Mouse (Mus musculus) liver (tissue): ENCODE results near the gene Ccdc155.
A peak's percentile ranks its signal among the peaks of the same experiment; 100 is the strongest.

Source experiments
- DNase-seq: peaks from one replicate; pipeline ENCODE4 v3.0.0-alpha.2; 2020; ENCODE audit warnings: mixed read lengths

Ccdc155 gene

GRCm38 (mm10) chr7:45139904-45140723 is 64.6 kb downstream of the Ccdc155 start:
- DNase-seq, result no peak

- no peak for DNase-seq
Observed at GRCm38 (mm10) chr7:45138403-45138802, 66.3 kb downstream of the Ccdc155 start.

GRCm38 (mm10) chr7:45137171-45138006 is 67.3 kb downstream of the Ccdc155 start:
- DNase-seq, result peak; percentile 60

GRCm38 (mm10) chr7:45135993-45136567 is 68.6 kb downstream of the Ccdc155 start, which contains the start of the genes Gm45713 and Flt3l:
Gm45713 (minus strand) TSS chr7:45136231.
Flt3l (minus strand) TSS chr7:45136432.
- peak; percentile 89 for DNase-seq

- DNase-seq, result peak; percentile 52
Observed at GRCm38 (mm10) chr7:45135370-45135769, 69.3 kb downstream of the Ccdc155 start.

GRCm38 (mm10) chr7:45134544-45135026 is 70.1 kb downstream of the Ccdc155 start:
- DNase-seq, result peak; percentile 84
